Mouse (Mus musculus) ES-E14 (cell line): ENCODE results near the gene Mgrn1.

Source experiments
- MAFK ChIP-seq: IDR thresholded peaks from 2 replicates; pipeline ENCODE4 v1.6.1; 2014; ENCODE audit warnings: mild to moderate bottlenecking, low read depth, low read length, inconsistent platforms; ENCODE audit not compliant: insufficient read depth
- ZC3H11A ChIP-seq: IDR thresholded peaks from 2 replicates; pipeline ENCODE4 v1.6.1; 2012; ENCODE audit warnings: low read depth, mild to moderate bottlenecking, inconsistent platforms, low read length, borderline replicate concordance
- ZNF384 ChIP-seq: IDR thresholded peaks from 2 replicates; pipeline ENCODE4 v1.6.1; 2012; ENCODE audit warnings: low read depth, low read length, inconsistent platforms

- no peak for TF ChIP-seq ZC3H11A
- TF ChIP-seq ZNF384: no peak
- TF ChIP-seq MAFK: no peak
Observed at GRCm38 (mm10) chr16:4912074-4912648, 26.1 kb downstream of the Mgrn1 start.
